Mouse (Mus musculus): ENCODE data around the gene Crtap. TPM values are rescaled to one million over a fixed set of nuclear protein-coding genes. Genes with fewer than 3 reads are reported as not detected.
"Not testable (repeated sequence)": the region's sequence is repeated elsewhere in the genome, so short reads cannot be mapped to it uniquely, and the experiment has no call there.

Crtap gene
- polyA plus RNA-seq, 1 experiment: 30.3 TPM

GRCm38 (mm10) chr9:114367783-114368470, 22.5 kb downstream of the Crtap start:
- DNase-seq (ENCODE audit: low read depth, low spot score): no peak
- under 1% methylated on average over 48 of the region's 48 CpGs for WGBS

DNA sequence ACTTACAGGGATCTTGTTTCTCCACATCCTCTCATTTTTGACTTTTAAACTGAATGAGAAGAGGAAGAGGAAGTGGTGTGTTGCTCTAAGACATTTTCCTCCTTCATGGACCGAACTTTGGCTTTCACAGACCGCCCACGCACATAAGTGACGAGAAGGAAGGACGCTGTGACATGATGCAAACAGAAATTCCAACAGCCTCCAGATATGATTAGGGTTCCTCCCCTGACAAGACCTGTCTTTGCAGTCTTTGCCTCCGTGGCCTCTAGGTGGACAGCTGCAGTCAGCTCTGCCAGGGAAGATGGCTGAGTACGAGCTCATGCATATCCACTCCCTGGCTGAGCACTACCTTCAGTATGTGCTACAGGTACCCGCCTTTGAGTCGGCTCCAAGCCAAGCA, 60.6 kb downstream of the Crtap start, which contains the start of gene Bcl2a1c:
Gene Bcl2a1c, plus strand, starts transcription at position 281 of the 400 bp plus-strand sequence.
- 51% methylated on average over 9 of the region's 9 CpGs for WGBS
- DNase-seq (ENCODE audit: low read depth, low spot score): not testable (repeated sequence)

DNA sequence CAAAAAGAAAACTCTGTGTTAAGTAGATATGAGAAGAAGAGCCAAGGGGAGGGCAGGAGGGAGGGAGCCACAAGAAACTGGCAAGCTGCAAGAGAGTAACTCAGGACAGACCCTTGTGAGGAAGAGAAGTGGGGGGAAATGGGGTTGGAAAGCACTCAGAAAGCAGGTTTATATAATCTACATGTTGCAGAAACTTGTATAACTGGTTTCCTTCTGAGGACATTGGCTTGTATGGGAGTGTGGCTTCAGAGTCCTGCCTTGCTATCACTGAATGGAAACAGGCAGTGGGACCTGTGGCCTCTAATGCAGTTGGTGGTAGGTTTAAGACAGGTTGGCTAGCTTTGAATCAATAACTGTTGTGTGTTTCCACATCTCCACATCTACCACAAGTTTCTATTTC, 62.1 kb downstream of the Crtap start:
- not testable (repeated sequence) for DNase-seq (ENCODE audit: low read depth, low spot score)

DNA sequence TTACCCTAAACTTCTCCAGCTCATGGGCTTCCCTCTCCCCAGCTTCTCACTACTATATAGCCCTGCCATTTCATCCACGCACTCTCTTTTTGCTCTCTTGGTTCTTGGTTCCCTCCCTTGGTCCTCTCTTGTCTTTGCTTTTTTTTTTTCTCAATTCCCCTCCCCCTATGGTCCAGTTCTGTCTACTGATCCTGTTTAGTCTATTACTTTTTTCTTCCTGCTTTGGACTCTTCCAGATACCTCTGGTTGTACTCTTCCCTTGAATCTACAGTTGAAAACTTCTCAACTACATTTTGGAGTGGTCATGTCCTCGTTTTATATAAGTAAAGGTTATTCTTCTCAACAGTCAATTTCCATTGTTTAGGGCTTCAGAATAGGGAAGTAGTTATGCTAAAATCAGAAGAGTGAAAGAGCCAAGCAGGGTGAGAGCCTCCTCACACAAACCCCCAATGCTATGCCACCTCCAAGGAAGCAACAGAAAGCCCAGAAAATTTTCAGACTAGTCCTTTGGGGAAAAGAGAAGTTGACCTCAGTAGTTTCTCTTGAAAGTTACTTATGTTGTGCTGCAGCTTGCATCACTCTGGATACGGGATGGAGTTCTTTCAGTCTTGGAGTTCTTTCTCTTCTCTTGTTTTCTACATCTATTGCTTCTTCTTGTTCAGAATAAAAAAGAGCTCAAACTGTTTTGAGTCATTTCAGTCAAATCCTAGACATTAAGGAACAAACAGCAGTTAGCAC, 64.3 kb downstream of the Crtap start:
- DNase-seq (ENCODE audit: low read depth, low spot score): no peak
- WGBS: 58% methylated on average over 3 of the region's 3 CpGs

Other genes with a start within 250 kb of the Crtap start
- not detected in 2 replicates for gene Bcl2a1c, start 60.5 kb downstream of the Crtap start, polyA plus RNA-seq (2012; rRNA removed)
- 39.6 and 44.2 TPM in 2 replicates for gene Glb1, start 10.4 kb upstream of the Crtap start, polyA plus RNA-seq (2012; rRNA removed)
- gene Tmppe, start 10.4 kb upstream of the Crtap start, polyA plus RNA-seq (2012; rRNA removed): 3.9 and 9.0 TPM in 2 replicates
- gene Ccr4, start 114.2 kb upstream of the Crtap start, polyA plus RNA-seq (2012; rRNA removed): 2.2 and 3.4 TPM in 2 replicates
- not detected in 2 replicates for gene C130032M10Rik, start 125.0 kb upstream of the Crtap start, polyA plus RNA-seq (2012; rRNA removed)
- gene Trim71, start 173.7 kb upstream of the Crtap start, polyA plus RNA-seq (2012; rRNA removed): 0.01 TPM in 1 of 2 replicates, not detected in the other
- gene Cnot10, start 249.5 kb upstream of the Crtap start, polyA plus RNA-seq (2012; rRNA removed): 20.5 and 25.3 TPM in 2 replicates

All from large intestine, adult 2 months (tissue).